Mouse (Mus musculus): ENCODE measurements around the gene Vwa3b.

The Vwa3b gene

DNA sequence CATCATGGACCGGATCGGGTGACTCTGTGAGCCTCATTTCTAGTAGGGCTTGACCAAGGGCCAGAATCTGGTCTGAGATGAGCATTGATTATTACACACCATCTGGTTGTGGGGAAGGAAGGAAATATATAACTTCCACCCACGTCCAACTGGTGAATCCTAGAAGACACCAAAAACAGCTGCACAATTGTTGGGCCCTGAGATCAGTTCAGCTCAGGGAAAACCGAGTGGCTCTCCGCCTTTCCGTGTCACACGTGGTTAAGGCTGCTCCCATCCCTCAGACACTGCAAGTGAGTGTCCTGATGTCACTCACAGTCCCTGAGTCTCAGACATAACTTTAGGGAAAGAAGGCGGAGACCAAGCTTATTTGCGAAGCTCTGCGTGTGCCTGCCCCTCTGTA, 16.5 kb upstream of the Vwa3b start:
- in situ Hi-C loops (cut with MboI; ENCODE audit: low sequenced_read_pairs), result no loop called here

DNA sequence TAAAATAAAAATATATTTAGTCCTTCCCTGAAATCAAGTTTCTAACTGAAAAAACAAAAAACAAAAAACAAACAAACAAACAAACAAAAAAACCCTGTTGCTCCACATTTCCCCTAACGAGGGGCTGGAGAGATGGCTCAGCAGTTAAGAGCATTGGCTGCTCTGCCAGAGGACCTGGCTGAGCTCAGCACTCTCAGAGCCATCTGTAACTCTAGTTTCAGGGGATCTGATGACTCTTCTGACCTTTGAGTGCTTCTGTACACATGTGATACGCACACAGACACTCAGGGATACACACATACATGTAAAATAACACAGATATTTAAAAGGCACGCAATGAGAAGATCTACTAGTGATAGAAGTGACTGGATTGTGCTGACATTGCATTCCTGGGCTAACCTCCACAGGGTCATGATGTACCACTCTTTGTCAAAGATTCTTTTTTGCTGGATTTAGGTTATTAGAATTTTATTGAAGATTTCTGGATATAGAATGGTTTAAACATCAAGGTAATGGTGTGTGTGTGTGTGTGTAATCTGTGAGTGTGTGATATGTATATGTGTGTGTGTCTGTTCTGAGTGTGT, 14.7 kb upstream of the Vwa3b start:
- in situ Hi-C loops (cut with MboI; ENCODE audit: low sequenced_read_pairs), result no loop called here

DNA sequence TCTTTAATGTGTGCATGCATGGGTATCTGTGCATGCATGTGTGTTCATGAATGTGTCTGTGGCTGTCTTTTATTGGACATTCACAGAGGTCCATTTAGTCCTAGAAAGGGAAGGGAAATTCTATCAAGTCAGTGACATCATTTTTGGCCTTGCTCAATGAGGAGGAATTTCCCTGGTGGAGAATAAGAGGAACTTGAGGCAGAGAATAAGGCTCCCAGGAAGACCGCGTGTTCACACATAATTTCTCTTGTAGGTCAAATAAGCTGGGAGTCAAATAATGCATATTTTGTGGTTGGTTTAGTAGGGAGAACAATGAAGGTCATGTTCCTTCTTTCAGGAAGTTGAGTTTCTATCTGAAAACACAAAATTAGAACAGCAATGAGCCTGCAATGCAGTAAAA, 13.4 kb upstream of the Vwa3b start:
- in situ Hi-C loops (cut with MboI; ENCODE audit: low sequenced_read_pairs), result no loop called here

DNA sequence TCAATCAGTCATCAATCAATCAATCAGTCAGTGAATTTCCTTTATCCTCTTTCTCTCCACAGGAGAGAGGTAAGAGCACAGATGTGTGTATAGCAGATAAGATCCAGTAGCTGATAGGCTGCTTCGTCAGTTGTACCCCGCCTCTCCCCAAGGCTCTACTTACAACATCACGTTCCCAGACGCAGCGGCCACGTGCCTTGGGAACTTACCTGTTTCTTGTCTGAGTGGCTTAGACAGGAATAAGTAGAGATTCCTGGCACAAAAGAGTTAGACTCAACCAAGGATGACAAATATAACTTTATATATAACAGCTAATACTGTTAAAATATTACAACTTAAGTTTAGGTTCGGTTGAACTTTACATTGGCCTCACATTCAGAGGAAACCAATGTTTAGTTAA, 12.7 kb upstream of the Vwa3b start:
- in situ Hi-C loops (cut with MboI; ENCODE audit: low sequenced_read_pairs), result no loop called here

DNA sequence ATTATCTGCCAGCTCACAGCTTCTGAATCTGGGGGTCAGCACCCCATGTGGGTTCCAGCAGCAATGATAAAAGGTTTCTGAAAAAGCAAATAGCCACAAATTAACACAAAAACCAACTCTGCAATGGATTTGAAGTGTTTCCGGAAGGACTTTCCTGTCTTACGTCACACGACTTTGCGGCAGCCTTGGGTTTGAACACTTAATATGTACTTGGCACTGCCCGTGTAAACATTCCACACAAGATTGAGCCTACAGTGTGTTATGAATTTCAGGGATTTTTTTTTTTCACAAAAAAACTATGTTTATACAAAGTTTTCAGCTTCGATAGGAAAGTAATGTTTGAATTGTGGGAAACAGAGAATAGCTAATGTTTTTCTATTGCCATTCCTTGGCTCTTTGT, 7.4 kb upstream of the Vwa3b start:
- in situ Hi-C loops (cut with MboI; ENCODE audit: low sequenced_read_pairs), result no loop called here

DNA sequence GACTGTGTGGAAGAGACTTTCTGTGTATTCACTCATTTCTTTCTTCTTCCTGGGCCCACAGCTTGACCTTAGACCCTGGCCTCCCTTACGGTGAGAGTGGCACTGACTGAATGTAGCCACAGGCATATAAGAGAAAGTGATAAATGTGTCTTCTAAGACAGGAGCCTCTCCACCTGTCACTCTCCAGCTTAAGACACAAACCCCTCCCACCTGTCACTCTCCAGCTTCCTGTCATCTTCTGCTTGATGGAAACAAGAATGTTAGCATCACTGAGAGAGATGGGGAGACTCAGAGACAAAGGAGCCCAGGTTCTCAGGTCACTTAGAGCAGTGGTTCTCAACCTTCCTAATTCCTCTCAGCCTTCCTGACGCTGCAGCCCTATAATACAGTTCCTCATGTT, 3.7 kb upstream of the Vwa3b start:
- in situ Hi-C loops (cut with MboI; ENCODE audit: low sequenced_read_pairs), result no loop called here

DNA sequence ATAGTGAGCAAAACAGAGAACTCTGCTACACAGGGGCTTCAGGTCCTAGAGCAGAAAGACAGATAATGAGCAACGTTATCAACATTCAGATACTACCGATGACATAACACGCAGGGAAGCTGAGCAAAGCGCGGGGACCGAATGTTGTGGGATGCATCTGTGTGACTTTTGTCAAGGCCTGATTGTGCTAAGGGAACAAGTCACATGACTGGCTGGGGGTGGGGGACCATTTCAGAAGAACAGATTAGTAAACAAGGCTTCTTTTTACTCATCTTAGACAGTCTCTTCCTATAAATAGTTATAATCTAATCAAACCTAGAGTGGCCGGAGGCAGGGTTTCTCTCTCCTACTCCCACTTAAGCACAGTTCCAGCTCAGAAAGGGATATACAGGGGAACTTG, 1.7 kb upstream of the Vwa3b start:
- in situ Hi-C loops (cut with MboI; ENCODE audit: low sequenced_read_pairs), result no loop called here

DNA sequence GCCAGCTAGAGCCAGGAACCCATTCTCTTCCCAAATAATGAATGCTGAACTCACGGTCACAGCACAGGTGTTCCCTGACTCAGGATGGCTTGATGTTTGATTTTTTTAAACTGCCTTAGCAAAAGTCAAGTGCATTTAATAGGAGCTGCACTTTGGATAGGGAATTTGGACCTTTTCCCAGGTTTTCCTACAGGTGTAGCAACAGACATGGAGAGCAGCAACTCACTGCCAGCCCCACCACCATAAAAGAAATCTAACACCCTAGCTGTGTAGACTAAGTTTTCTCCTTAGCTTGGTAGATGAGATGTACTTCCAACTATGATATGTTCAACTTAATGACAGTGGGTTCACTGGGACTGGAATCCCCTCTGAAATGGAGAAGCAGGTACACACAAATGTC, 1.0 kb upstream of the Vwa3b start:
- in situ Hi-C loops (cut with MboI; ENCODE audit: low sequenced_read_pairs), result no loop called here

DNA sequence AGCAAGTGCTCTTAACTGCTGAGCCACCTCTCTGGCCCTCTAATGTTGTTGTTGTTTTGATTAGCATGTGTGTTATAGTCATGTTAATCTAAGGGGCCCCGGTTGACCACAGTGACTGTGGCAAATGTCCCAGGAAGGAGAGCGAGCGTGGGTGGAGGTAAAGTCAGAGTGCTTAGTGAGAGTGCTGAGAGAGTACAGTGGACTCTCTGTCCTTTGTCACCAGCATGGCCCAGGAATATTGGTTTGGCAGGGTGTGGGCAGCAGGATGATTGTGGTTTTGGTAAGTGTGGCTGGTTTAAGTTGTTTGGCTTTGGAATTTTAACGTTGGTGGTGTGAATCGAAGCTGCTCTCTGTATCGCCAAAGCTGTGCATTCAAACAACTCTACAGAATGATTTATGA, 470 bp downstream of the Vwa3b start:
- in situ Hi-C loops (cut with MboI; ENCODE audit: low sequenced_read_pairs), result no loop called here

DNA sequence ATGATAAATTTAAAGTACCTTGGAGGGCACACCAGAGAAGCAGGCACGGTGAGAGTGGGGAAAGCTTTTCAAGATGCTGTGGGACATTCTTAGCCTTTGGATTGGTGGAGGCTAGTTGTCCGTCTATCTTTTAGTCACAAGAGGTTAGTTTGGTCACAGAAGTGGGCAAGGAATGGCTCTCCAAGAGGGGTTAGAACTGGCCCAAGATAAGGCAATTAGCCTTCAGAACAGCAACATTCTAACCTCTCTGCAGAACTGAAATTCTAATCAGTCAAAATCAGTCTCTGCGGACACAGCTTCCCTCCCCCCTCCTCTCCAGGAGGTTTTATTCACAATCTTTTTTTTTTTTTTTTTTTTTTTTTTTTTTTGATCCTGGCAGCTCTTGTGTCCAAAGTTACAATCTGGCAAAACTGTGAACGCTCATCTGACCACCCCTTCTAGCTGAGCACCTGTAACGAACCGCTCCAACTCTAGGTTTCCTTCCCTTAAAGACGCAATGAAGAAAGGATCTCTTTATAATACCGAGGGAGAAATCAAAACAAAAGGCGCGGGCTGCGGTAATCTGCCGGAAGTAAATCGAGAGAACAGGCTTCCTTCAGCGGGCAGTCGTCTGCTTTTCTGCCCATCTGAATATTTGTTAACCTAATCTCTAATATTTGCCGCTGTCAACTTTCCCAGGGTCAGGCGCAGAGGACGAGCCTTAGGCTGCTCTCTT, 2.2 kb downstream of the Vwa3b start:
- in situ Hi-C loops (cut with MboI; ENCODE audit: low sequenced_read_pairs), result no loop called here

DNA sequence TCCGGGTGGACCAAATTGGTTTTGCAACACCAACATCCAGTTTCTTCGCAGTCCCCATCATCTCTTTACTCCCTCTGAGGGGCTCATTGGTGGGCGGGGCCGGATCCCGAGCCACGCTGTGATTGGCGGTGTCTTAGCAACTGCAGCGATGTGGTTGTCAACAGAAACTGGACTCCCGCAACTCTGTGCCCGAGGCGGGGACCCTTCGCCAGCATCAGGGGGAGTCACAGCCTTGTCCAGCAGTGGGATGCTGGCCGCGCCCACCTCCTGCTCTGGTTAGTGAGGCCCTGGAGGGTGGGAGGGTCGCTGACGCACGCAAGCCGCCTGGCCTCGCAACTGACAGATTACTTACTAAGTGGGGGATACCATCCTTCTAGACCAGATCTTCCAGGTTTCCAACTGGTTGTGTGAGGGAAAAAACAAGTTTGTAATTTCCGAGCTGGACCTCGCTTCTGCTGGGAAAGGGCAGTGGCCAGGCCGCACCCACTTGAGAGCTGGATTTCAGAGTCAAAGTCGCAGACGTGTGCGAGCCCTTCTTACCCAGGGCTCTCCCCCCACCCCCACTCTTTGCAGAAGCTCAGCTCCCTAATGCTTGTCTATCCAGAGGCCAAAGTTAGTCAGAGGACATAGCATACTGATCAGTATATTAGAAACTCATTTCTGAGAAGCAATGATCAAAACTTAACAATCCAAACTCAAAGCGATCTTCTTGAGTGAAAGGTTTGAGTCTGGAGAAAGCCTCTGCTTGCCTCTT, 2.9 kb downstream of the Vwa3b start:
- in situ Hi-C loops (cut with MboI; ENCODE audit: low sequenced_read_pairs), result no loop called here

DNA sequence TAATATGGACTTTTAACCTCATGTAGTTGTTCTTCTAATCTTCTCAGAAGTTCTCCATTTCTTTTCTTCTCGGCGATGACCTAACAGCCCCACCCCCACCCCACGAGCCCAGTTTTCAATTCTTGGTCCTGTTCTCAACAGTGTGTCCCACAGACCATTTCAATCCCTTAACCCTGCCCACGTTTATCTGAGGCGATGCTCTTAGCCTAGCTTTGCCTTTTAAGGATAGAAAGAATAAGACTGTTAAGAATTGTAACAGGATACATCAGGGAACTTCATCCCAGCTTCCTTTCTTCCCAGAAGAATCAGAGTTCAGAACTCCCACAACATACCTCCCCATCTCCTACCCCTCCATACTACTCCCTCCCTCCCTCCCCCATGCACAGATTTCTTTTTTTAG, 3.5 kb downstream of the Vwa3b start:
- in situ Hi-C loops (cut with MboI; ENCODE audit: low sequenced_read_pairs), result no loop called here

DNA sequence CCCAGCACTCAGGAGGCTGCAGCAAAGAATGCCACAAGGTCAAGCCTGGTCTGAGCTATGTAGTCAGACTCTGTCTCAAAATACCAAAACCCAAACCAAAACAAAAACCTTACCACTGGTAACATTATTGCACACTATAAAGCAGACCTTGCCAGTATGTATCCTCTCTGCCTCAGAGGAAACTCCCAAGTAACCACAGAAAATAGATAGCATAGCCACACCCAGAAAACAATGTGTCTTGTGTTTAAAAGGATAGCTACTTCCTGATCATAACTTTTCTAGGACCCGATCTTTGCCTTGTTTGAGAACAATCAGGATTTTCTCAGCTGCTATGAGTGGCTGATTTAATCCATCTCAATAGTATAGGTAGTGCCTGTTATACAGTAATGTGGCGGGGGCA, 4.3 kb downstream of the Vwa3b start:
- in situ Hi-C loops (cut with MboI; ENCODE audit: low sequenced_read_pairs), result no loop called here

DNA sequence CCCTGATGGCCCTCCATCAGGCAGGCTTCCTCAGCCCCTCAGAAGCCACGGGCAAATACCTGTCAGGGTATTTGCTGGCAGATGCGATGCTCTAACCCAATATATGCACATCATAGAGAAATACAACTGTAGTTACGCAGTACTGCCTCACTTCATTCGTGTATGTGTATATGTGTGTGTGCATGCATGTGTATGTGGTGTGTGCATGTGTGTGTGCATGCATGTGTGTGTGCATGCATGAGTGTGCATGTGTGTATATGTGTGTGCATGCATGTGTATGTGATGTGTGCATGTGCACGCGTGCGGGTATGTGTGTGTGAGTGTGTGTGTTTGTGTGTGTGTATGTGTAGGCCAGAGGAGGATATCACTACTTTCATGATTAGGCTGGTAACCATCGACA, 9.5 kb downstream of the Vwa3b start:
- in situ Hi-C loops (cut with MboI; ENCODE audit: low sequenced_read_pairs), result no loop called here

DNA sequence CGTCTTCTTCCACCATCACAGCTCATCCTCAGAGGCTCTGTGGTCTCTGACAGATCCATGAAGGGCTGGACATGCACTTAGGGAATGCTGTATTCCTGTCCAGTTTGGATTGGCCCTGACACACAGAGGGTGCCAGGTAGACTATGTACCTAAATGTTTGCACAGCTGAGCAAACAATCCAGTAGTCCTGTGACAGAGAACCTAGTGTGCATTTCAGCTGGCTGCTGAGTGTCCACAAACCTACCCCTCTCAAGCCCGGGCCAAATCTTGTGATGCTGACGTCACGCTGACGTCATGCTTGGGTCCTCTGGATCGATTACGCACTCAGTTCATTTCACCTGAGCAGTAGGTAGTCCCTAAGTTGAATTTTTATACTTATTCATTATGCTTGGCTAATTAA, 14.7 kb downstream of the Vwa3b start:
- in situ Hi-C loops (cut with MboI; ENCODE audit: low sequenced_read_pairs), result no loop called here

DNA sequence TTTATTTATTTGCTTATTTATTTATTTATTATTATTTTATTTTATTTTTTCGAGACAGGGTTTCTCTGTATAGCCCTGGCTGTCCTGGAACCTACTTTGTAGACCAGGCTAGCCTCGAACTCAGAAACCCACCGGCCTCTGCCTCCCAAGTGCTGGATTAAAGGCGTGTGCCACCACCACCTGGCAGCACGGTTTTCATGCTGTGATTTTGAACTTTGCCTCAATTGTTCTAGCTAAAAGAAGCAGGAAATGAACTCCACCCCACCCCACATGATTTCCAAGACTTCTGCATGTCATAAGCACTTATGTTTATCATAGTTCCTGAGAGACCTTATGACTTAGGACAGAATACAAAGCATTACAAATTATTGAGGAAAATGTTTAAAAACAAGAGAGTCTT, 15.5 kb downstream of the Vwa3b start:
- in situ Hi-C loops (cut with MboI; ENCODE audit: low sequenced_read_pairs), result no loop called here

DNA sequence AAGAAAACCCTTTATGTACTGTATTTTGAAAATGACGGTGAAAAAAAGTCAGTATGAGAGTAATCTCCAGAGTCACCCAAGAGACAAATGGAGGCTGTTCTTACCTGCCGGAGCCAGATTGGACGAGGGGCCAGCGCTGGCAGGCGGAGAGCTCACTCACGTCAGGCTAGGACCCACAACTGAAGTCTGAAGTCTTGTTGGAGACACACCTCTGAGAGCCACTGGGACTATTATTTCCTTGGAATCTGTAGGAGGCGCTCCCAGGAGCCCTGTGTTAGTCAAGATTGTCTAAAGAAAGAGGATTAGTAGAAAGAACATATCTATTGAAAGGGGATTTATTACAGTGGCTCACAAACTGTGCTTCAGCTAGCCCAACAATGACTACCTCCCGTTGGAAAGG, 16.4 kb downstream of the Vwa3b start:
- in situ Hi-C loops (cut with MboI; ENCODE audit: low sequenced_read_pairs), result no loop called here

DNA sequence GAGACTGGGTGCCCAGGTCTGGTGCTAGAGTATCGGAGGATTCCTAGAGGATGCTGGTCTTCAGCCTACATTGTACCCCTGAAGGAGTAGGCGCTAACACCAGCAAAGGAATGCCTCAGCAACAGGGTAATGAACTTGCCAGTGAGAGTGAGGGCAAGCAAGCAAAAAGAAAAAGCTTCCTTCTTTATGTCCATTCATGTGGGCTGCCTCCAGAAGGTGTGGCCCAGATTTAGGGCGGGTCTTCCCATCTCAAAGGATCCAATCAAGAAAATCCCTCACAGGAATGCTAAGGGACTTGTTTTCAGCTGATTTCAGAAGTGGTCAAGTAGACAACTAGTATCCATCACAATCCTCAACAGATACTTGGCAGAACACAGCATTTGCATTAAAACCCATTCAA, 16.8 kb downstream of the Vwa3b start:
- in situ Hi-C loops (cut with MboI; ENCODE audit: low sequenced_read_pairs), result no loop called here

DNA sequence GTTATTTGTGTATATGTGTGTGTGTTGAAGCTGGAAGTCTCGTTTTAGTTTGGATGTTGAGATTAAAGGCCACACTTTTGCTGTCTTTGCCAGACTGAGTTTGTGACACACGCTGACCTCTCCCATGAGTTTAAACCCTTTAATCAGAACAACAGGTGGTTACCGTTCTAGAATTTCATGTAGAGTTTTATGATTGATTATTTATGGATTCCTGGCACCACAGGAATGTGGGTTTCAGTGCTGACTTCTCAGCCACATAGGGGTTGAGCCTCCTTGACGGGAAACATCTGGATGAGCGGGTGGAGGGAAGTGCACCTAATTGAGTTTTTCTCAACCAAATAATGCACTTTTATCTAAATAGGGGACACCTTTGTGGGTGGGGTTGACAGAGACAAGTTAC, 19.1 kb downstream of the Vwa3b start:
- in situ Hi-C loops (cut with MboI; ENCODE audit: low sequenced_read_pairs), result no loop called here

DNA sequence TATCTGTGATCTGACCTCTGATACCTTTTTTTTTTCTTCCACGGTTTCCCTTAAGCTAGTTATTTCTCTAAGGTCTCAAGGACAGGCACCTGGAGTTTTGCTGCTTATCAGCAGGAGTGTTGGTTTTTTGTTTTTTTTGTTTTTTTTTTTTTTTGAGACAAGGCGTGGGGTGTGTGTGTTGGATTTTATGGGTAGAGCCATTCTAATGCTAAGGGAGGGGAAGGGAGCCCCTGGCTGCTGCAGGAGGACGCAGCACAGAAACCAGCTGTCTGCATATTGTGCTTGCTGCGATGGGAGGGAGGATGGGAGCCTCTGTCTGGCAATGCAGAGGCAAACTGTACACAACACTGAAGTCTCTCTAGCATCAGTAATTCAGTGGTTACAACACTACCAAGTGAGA, 22.8 kb downstream of the Vwa3b start:
- in situ Hi-C loops (cut with MboI; ENCODE audit: low sequenced_read_pairs), result no loop called here

DNA sequence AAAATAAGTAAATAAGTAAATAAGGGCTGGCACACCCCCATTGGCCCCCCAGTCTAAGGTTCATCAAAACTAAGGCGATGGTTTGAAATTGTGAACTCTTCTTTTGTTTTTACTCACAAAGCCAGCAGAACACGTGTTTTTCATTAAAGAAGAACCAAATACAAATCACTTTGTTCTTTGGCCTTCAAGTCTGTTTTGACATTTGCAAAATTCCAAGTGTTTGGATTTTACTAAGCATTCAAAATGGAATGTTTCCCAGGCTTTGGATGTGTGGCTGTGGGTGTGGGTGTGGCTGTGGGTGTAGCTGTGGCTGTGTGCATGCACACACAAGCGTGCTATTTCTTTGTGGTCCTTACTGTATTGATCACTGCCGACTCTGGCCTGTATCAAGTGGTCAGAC, 27.3 kb downstream of the Vwa3b start:
- in situ Hi-C loops (cut with MboI; ENCODE audit: low sequenced_read_pairs), result no loop called here

DNA sequence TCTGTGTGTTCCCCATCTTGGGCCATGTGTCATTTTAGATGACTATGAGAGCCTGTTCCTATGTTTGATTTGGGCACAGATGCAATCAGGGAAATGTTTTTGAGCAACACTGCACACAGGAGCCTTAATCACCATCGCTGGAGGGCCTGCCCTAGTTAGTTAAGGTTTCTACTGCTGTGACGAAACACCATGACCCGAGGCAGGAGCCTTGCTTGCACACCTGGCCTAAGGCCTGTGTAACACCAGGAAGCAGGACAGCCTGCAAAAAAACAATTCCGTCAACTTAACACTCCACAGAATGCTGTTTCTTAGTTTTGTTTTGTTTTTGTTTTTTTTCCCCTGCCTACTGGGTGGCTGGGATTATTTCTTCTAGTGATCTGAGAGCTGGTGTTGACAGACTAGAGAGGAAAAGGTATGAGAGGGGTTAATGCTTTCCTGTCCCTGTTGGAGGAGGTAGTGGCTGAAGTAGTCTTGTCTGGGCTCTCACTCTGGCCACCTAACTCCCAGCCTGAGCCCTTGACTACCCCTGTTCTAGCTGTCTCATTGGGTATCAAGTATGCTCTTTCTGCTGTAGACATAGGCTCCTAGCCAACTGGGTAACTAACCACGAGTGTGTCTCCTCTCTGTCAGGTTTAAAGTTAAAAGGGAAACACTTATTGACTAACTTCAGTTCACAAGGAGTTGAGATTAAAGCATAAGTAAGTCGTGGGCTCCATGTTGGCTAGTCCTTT, 30.6 kb downstream of the Vwa3b start:
- in situ Hi-C loops (cut with MboI; ENCODE audit: low sequenced_read_pairs), result no loop called here
